Mouse (Mus musculus): ENCODE data around the gene Ambra1.

The Ambra1 gene

GRCm38 (mm10) chr2:91739586-91739985, 9.7 kb downstream of the Ambra1 start:
- no peak for DNase-seq

GRCm38 (mm10) chr2:91744686-91745085, 14.8 kb downstream of the Ambra1 start:
- DNase-seq, result no peak

- DNase-seq, result peak; percentile 34 to 51
Observed at GRCm38 (mm10) chr2:91749811-91750261, 19.9 kb downstream of the Ambra1 start.

GRCm38 (mm10) chr2:91771921-91772705, 42.2 kb downstream of the Ambra1 start:
- no peak for DNase-seq

- DNase-seq, result no peak
Observed at GRCm38 (mm10) chr2:91773309-91773708, 43.4 kb downstream of the Ambra1 start.

- DNase-seq, result peak; percentile 48 to 66
Observed at GRCm38 (mm10) chr2:91779166-91779565, 49.2 kb downstream of the Ambra1 start.

- no peak for DNase-seq
Observed at GRCm38 (mm10) chr2:91791621-91792020, 61.7 kb downstream of the Ambra1 start.

- DNase-seq, result no peak
Observed at GRCm38 (mm10) chr2:91792346-91792745, 62.4 kb downstream of the Ambra1 start.

GRCm38 (mm10) chr2:91794466-91794865, 64.5 kb downstream of the Ambra1 start:
- no peak for DNase-seq

GRCm38 (mm10) chr2:91795091-91795490, 65.2 kb downstream of the Ambra1 start:
- DNase-seq, result no peak

- no peak for DNase-seq
Observed at GRCm38 (mm10) chr2:91811433-91811832, 81.5 kb downstream of the Ambra1 start.

GRCm38 (mm10) chr2:91816741-91817140, 86.8 kb downstream of the Ambra1 start:
- DNase-seq, result peak; percentile 36 to 58

- no peak for DNase-seq
Observed at GRCm38 (mm10) chr2:91832227-91832626, 102.3 kb downstream of the Ambra1 start.

- no peak for DNase-seq
Observed at GRCm38 (mm10) chr2:91834272-91834671, 104.3 kb downstream of the Ambra1 start.

- no peak for DNase-seq
Observed at GRCm38 (mm10) chr2:91835031-91835430, 105.1 kb downstream of the Ambra1 start.

GRCm38 (mm10) chr2:91835631-91836030, 105.7 kb downstream of the Ambra1 start:
- DNase-seq, result no peak

- DNase-seq, result no peak
Observed at GRCm38 (mm10) chr2:91844085-91844484, 114.2 kb downstream of the Ambra1 start.

GRCm38 (mm10) chr2:91852446-91853191, 122.7 kb downstream of the Ambra1 start:
- peak; percentile 10 to 33 for DNase-seq

- no peak for DNase-seq
Observed at GRCm38 (mm10) chr2:91854575-91854974, 124.6 kb downstream of the Ambra1 start.

- DNase-seq, result no peak
Observed at GRCm38 (mm10) chr2:91856958-91857357, 127.0 kb downstream of the Ambra1 start.

GRCm38 (mm10) chr2:91859423-91859822, 129.5 kb downstream of the Ambra1 start:
- no peak for DNase-seq

- DNase-seq, result peak; percentile 79 to 80
Observed at GRCm38 (mm10) chr2:91870754-91871153, 140.8 kb downstream of the Ambra1 start.

GRCm38 (mm10) chr2:91871225-91871624, 141.3 kb downstream of the Ambra1 start:
- no peak for DNase-seq

- no peak for DNase-seq
Observed at GRCm38 (mm10) chr2:91872658-91873057, 142.7 kb downstream of the Ambra1 start.
